Mouse (Mus musculus) forelimb bud, embryonic 11.5 days (tissue): ENCODE results near the gene Ascc3.

Experiments
- DNase-seq: peaks from one replicate; pipeline ENCODE4 v3.0.0-alpha.2; 2012; ENCODE audit warnings: low read depth, low spot score

Gene Ascc3

GRCm38 (mm10) chr10:50592355-50593293 is at the start of gene Ascc3:
TSS of gene Ascc3 (plus strand) at chr10:50592669.
- DNase-seq = peak; percentile 91

GRCm38 (mm10) chr10:50584721-50585120 is 7.7 kb upstream of the Ascc3 start:
- no peak for DNase-seq

- DNase-seq = no peak
Observed at GRCm38 (mm10) chr10:50586556-50586955, 5.9 kb upstream of the Ascc3 start.

- DNase-seq = no peak
Observed at GRCm38 (mm10) chr10:50593371-50593770, 902 bp downstream of the Ascc3 start.

- DNase-seq = no peak
Observed at GRCm38 (mm10) chr10:50595340-50595739, 2.9 kb downstream of the Ascc3 start.

- DNase-seq = no peak
Observed at GRCm38 (mm10) chr10:50604919-50605318, 12.4 kb downstream of the Ascc3 start.

GRCm38 (mm10) chr10:50613840-50614239 is 21.4 kb downstream of the Ascc3 start:
- DNase-seq = no peak

- DNase-seq = no peak
Observed at GRCm38 (mm10) chr10:50625874-50626273, 33.4 kb downstream of the Ascc3 start.

- no peak for DNase-seq
Observed at GRCm38 (mm10) chr10:50639607-50640006, 47.1 kb downstream of the Ascc3 start.

- DNase-seq = no peak
Observed at GRCm38 (mm10) chr10:50650612-50651011, 58.1 kb downstream of the Ascc3 start.

- DNase-seq = no peak
Observed at GRCm38 (mm10) chr10:50653551-50653950, 61.1 kb downstream of the Ascc3 start.

- peak; percentile 16 for DNase-seq
Observed at GRCm38 (mm10) chr10:50657352-50657751, 64.9 kb downstream of the Ascc3 start.

GRCm38 (mm10) chr10:50671517-50671916 is 79.0 kb downstream of the Ascc3 start:
- DNase-seq = no peak

GRCm38 (mm10) chr10:50690324-50690723 is 97.9 kb downstream of the Ascc3 start:
- no peak for DNase-seq

GRCm38 (mm10) chr10:50698836-50699433 is 106.5 kb downstream of the Ascc3 start:
- peak; percentile 26 for DNase-seq

GRCm38 (mm10) chr10:50701736-50702135 is 109.3 kb downstream of the Ascc3 start:
- DNase-seq = no peak

GRCm38 (mm10) chr10:50702361-50702760 is 109.9 kb downstream of the Ascc3 start:
- DNase-seq = no peak

GRCm38 (mm10) chr10:50704202-50704601 is 111.7 kb downstream of the Ascc3 start:
- peak; percentile 62 for DNase-seq

- DNase-seq = no peak
Observed at GRCm38 (mm10) chr10:50704898-50705297, 112.4 kb downstream of the Ascc3 start.

GRCm38 (mm10) chr10:50711286-50711685 is 118.8 kb downstream of the Ascc3 start:
- DNase-seq = no peak

GRCm38 (mm10) chr10:50711765-50712164 is 119.3 kb downstream of the Ascc3 start:
- no peak for DNase-seq

GRCm38 (mm10) chr10:50733459-50733858 is 141.0 kb downstream of the Ascc3 start:
- peak; percentile 30 for DNase-seq

GRCm38 (mm10) chr10:50762069-50762468 is 169.6 kb downstream of the Ascc3 start:
- no peak for DNase-seq
